Mouse (Mus musculus) intestine, embryonic 15.5 days (tissue): Measurements from ENCODE around the gene Ccdc42. TPM values are rescaled to one million over a fixed set of nuclear protein-coding genes. Genes with fewer than 3 reads are reported as not detected.

Experiments used
- ATAC-seq: fragments of 200-750 bp; cut with Nextera tagmentation; 2 replicates; pipeline ENCODE4 v1.8.0; 2017; ENCODE audit warnings: moderate TSS enrichment, moderate library complexity
- H3K27ac ChIP-seq: fragments of 300-500 bp; sonication (generic); 2 replicates; pipeline ENCODE4 v1.5.1; 2015; ENCODE audit warnings: mild to moderate bottlenecking, inconsistent platforms
- H3K27me3 ChIP-seq: fragments of 300-500 bp; sonication (generic); replicated peaks from 2 replicates; pipeline ENCODE4 v1.6.1; 2015; ENCODE audit warnings: inconsistent platforms
- H3K36me3 ChIP-seq: fragments of 300-500 bp; sonication (generic); 2 replicates; pipeline ENCODE4 v1.6.1; 2015; ENCODE audit warnings: inconsistent platforms
- H3K4me1 ChIP-seq: fragments of 300-500 bp; sonication (generic); replicated peaks from 2 replicates; pipeline ENCODE4 v1.6.1; 2015; ENCODE audit warnings: inconsistent platforms
- H3K4me2 ChIP-seq: fragments of 300-500 bp; sonication (generic); replicated peaks from 2 replicates; pipeline ENCODE4 v1.6.1; 2015; ENCODE audit warnings: mild to moderate bottlenecking, inconsistent platforms
- H3K4me3 ChIP-seq: fragments of 300-500 bp; sonication (generic); replicated peaks from 2 replicates; pipeline ENCODE4 v1.5.1; 2015; ENCODE audit warnings: inconsistent platforms
- H3K9ac ChIP-seq: fragments of 300-500 bp; sonication (generic); 2 replicates; pipeline ENCODE4 v1.6.1; 2015; ENCODE audit warnings: inconsistent platforms
- H3K9me3 ChIP-seq: fragments of 300-500 bp; sonication (generic); 2 replicates; pipeline ENCODE4 v1.6.1; 2016; ENCODE audit warnings: inconsistent platforms
- WGBS: fragments of 180-500 bp; shearing (Covaris S2); methylation state at CpG from one replicate; pipeline ENCODE4 v1.1.7; 2015; 5-methylcytosine and 5-hydroxymethylcytosine counted together
- polyA plus RNA-seq: library from polyadenylated mRNA; unstranded; fragments of >200 nt; fragmentation: Nextera tagmentation; extraction: Ambion mirVana; gene quantifications from 2 replicates; pipeline ENCODE4 v1.2.1, GENCODE M21; 2015

The Ccdc42 gene
- polyA plus RNA-seq, 1 experiment from 2014 or later: 0.25 TPM

DNA sequence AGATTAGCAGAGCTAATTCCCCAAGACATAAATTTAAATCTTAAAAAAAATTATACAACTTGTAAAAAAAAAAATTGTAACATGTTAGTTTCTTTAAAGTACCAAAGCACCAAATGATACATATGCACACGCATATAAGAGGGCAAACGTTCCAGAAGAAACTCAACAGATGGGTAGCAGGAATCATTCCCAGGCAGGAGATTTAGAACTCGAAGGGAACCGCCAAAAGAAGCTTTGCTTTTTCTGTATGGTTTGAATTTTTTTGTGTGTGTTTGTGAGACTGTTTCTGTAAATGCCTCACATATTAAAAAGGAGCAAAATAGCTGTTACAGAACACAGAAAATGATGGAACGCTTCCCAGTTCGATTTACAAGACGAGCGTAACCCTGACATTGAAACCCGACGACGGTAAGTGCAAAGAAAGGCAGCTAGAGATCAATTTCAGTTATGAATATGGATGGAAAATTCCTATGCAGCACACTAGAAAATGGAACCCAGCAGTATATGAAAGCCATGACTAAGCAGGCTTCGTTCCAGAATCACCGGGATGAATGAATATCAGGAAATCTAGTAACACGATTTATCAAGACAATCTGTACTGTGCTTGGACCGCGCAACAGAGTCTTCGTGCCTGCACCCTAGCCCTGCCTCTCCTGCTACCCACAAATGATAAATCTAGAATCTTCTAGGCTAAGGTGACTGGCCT lies 44.9 kb downstream of the Ccdc42 start:
- H3K27ac ChIP-seq: no peak overlapping the region
- no peaks in the 10 kb centered on the region for H3K36me3 ChIP-seq
- H3K4me2 ChIP-seq: no peak overlapping the region
- 81% methylated on average over 17 of the region's 17 CpGs for WGBS
- no peak overlapping the region for H3K4me3 ChIP-seq
- no peaks in the 10 kb centered on the region for H3K4me1 ChIP-seq
- H3K27me3 ChIP-seq: no peaks in the 10 kb centered on the region
- H3K9me3 ChIP-seq: no peaks in the 10 kb centered on the region
- no peak overlapping the region for H3K9ac ChIP-seq
- no peak for ATAC-seq

DNA sequence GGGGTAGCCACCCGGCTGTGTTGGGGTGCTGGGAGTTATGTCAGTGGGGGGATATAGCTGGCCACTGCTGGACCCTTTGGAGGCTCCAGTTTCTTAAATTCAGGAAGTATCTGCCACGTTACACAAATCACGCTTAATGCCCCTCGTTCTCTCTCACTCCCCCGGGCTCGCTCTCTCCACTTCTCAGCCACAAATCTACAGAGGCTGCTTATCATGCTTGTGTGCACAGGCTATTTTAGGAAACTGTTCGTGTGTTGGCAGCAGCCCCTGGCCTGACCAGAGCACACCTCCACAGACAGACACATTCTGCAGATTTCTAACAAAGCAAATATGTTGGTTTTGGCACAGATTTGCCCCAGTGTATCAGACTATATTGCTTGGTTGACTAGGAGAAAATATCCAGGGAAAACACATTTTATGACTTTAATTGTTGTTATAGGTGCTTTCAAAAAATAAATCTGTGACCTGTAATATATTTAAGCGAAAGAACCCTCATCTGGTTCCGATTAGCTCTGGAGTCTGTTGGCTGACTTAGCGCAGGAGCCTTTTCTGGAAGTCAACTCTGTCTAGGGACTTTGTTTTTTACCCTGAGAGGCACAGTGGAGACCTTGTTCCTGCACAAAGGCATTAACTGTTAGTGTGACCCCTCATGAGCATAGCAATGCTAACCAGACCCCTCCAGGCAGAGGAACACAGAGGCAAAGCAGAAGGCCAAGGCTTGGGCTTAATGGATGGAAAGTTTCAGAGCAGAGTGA lies 51.2 kb downstream of the Ccdc42 start:
- no peak overlapping the region for H3K4me2 ChIP-seq
- no peak for ATAC-seq

DNA sequence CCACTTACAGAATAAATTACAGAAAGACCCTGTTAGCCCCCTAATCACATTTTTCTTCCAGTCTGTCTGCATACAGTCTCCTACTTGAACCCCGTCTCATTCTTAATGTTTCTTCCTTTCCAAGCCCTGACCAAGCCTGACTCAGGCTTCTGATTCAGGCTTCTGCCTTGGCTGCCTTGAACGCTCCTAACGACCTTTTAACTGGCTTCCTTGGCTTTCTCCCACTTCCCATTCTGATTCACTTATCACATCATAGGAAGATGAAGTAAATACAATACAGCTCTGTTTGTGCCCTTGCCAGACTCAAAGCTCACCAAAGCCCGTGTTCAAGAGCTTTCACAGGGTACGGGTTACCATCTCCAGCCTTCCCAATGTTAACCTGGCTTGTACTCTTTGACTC lies 54.5 kb downstream of the Ccdc42 start:
- no peak overlapping the region for H3K4me3 ChIP-seq
- H3K4me1 ChIP-seq: no peaks in the 10 kb centered on the region
- no peak overlapping the region for H3K4me2 ChIP-seq
- H3K27ac ChIP-seq: no peak overlapping the region
- 74% methylated on average over 5 of the region's 5 CpGs for WGBS
- H3K9ac ChIP-seq: no peak overlapping the region
- no peak for ATAC-seq
- no peaks in the 10 kb centered on the region for H3K9me3 ChIP-seq
- H3K36me3 ChIP-seq: no peaks in the 10 kb centered on the region
- H3K27me3 ChIP-seq: no peaks in the 10 kb centered on the region

More for the DNA sequence above, 51.2 kb downstream of the Ccdc42 start:
- Histone ChIP-seq H3K9ac (no peak overlapping the region), H3K4me1 (no peaks in the 10 kb centered on the region), H3K27ac (peak overlapping the region; percentile 74), H3K9me3 (no peaks in the 10 kb centered on the region), H3K4me3 (no peak overlapping the region), H3K36me3 (no peaks in the 10 kb centered on the region), H3K27me3 (no peaks in the 10 kb centered on the region)
- 26% methylated on average over 10 of the region's 10 CpGs for WGBS

DNA sequence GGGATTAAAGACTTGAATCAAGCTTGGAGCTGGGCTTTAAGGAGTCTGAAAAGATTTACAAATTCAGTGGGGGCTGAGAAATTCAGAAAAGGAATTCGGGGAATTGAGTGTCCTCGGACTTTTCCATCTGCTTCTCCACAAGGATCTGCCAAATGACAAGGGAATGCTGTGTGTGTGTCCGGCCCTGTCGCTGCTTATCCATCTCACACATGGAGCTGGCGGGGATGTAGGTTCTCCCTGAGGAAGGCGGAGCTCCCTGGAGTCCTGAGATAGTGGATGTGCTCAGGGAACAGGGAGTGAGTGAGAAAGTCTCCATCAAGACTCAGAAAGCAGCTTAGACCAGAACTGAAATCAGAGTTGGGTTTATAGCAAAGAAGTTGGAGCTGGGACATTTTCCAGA lies 58.0 kb downstream of the Ccdc42 start:
- no peak overlapping the region for H3K9ac ChIP-seq
- WGBS: 54% methylated on average over 6 of the region's 6 CpGs
- no peak overlapping the region for H3K4me3 ChIP-seq
- H3K36me3 ChIP-seq: no peaks in the 10 kb centered on the region
- H3K9me3 ChIP-seq: no peaks in the 10 kb centered on the region
- H3K27me3 ChIP-seq: no peaks in the 10 kb centered on the region
- no peak for ATAC-seq
- H3K27ac ChIP-seq: no peak overlapping the region
- H3K4me2 ChIP-seq: no peak overlapping the region
- H3K4me1 ChIP-seq: no peaks in the 10 kb centered on the region

Other genes starting within 250 kb of the Ccdc42 start
- gene Ntn1, start 186.2 kb upstream of the Ccdc42 start, polyA plus RNA-seq: 9.1 and 9.4 TPM in 2 replicates
- 0.49 and 0.56 TPM in 2 replicates for gene Pik3r5, start 154.9 kb upstream of the Ccdc42 start, polyA plus RNA-seq
- 2.1 and 2.4 TPM in 2 replicates for gene Pik3r6, start 84.0 kb upstream of the Ccdc42 start, polyA plus RNA-seq
- 4.3 and 4.7 TPM in 2 replicates for gene Mfsd6l, start 30.8 kb upstream of the Ccdc42 start, polyA plus RNA-seq
- 68.2 and 70.4 TPM in 2 replicates for gene Myh10, start 104.5 kb downstream of the Ccdc42 start, polyA plus RNA-seq